Mouse (Mus musculus) pancreas, adult 10 weeks (tissue): ENCODE measurements around the gene Lhx5. TPM values are rescaled to one million over a fixed set of nuclear protein-coding genes. Genes with fewer than 3 reads are reported as not detected.

Experiments used
- polyA plus RNA-seq: library from polyadenylated mRNA; stranded (reverse); fragments of 350-450 nt; fragmentation: Illumina TruSeq; extraction: RNeasy Lipid Tissue Mini Kit (QIAGEN cat#74804); gene quantifications from one replicate; pipeline ENCODE4 v1.2.3, GENCODE M21; 2015; ENCODE audit warnings: low read depth, low replicate concordance; ENCODE audit not compliant: insufficient read depth

The Lhx5 gene
- polyA plus RNA-seq = not detected

GRCm38 (mm10) chr5:120431649-120432485 is at the start of gene Lhx5:
TSS of gene Lhx5 (plus strand) at chr5:120431699.

GRCm38 (mm10) chr5:120472770-120473169 is 41.3 kb downstream of the Lhx5 start, which contains the start of gene Sdsl:
TSS of gene Sdsl (minus strand) at chr5:120472810.

GRCm38 (mm10) chr5:120476296-120476695 is 44.8 kb downstream of the Lhx5 start, which contains the start of gene Sds:
TSS of gene Sds (plus strand) at chr5:120476526.

Other genes with a start within 250 kb of the Lhx5 start
- 3.5 TPM for gene Sdsl, start 41.1 kb downstream of the Lhx5 start, polyA plus RNA-seq
- gene Sds, start 44.8 kb downstream of the Lhx5 start, polyA plus RNA-seq = not detected
- 9.8 TPM for gene Plbd2, start 71.9 kb downstream of the Lhx5 start, polyA plus RNA-seq
- gene Slc8b1, start 79.5 kb downstream of the Lhx5 start, polyA plus RNA-seq = 7.8 TPM
- 8.3 TPM for gene Tpcn1, start 157.0 kb downstream of the Lhx5 start, polyA plus RNA-seq
- not detected for gene Iqcd, start 157.3 kb downstream of the Lhx5 start, polyA plus RNA-seq
- gene Rita1, start 180.9 kb downstream of the Lhx5 start, polyA plus RNA-seq = 1.1 TPM
- gene Ddx54, start 181.0 kb downstream of the Lhx5 start, polyA plus RNA-seq = 7.5 TPM
- not detected for gene Cfap73, start 202.5 kb downstream of the Lhx5 start, polyA plus RNA-seq
- gene Rasal1, start 217.1 kb downstream of the Lhx5 start, polyA plus RNA-seq = 0.24 TPM